Mouse (Mus musculus) intestine, embryonic 16.5 days (tissue): Measurements from ENCODE around the gene Fxyd2. TPM values are rescaled to one million over a fixed set of nuclear protein-coding genes. Genes with fewer than 3 reads are reported as not detected.

Experiments used
- ATAC-seq: fragments of 200-750 bp; cut with Nextera tagmentation; 2 replicates; pipeline ENCODE4 v1.8.0; 2017; ENCODE audit warnings: moderate TSS enrichment, moderate library complexity
- H3K27ac ChIP-seq: fragments of 300-500 bp; sonication (generic); 2 replicates; pipeline ENCODE4 v1.5.1; 2014; ENCODE audit warnings: mild to moderate bottlenecking, low read length
- H3K27me3 ChIP-seq: fragments of 300-500 bp; sonication (generic); replicated peaks from 2 replicates; pipeline ENCODE4 v1.6.1; 2014; ENCODE audit warnings: low read length, control low read depth, mixed read lengths; ENCODE audit not compliant: control insufficient read depth, insufficient read depth
- H3K36me3 ChIP-seq: fragments of 300-500 bp; sonication (generic); 2 replicates; pipeline ENCODE4 v1.6.1; 2014; ENCODE audit warnings: low read length, control low read depth; ENCODE audit not compliant: control insufficient read depth, insufficient read depth
- H3K4me1 ChIP-seq: fragments of 300-500 bp; sonication (generic); 2 replicates; pipeline ENCODE4 v1.6.1; 2014; ENCODE audit warnings: low read length, control low read depth, mixed read lengths; ENCODE audit not compliant: control insufficient read depth, insufficient read depth
- H3K4me2 ChIP-seq: fragments of 300-500 bp; sonication (generic); 2 replicates; pipeline ENCODE4 v1.6.1; 2014; ENCODE audit warnings: low read depth, low read length, control low read depth
- H3K4me3 ChIP-seq: fragments of 300-500 bp; sonication (generic); 2 replicates; pipeline ENCODE4 v1.5.1; 2014; ENCODE audit warnings: mild to moderate bottlenecking, low read length
- H3K9ac ChIP-seq: fragments of 300-500 bp; sonication (generic); 2 replicates; pipeline ENCODE4 v1.6.1; 2014; ENCODE audit warnings: low read depth, low read length
- H3K9me3 ChIP-seq: fragments of 300-500 bp; sonication (generic); 2 replicates; pipeline ENCODE4 v1.6.1; 2016; ENCODE audit warnings: low read length, control low read depth; ENCODE audit not compliant: control insufficient read depth
- WGBS: fragments of 180-500 bp; shearing (Covaris S2); extraction: QIAGEN DNeasy Blood & Tissue Kit; methylation state at CpG from one replicate; pipeline ENCODE4 v1.1.7; 2014; 5-methylcytosine and 5-hydroxymethylcytosine counted together
- polyA plus RNA-seq: library from polyadenylated mRNA; unstranded; fragments of >200 nt; fragmentation: Nextera tagmentation; extraction: Ambion mirVana; gene quantifications from 2 replicates; pipeline ENCODE4 v1.2.1, GENCODE M21; 2015

Fxyd2 gene
- polyA plus RNA-seq, 1 experiment from 2014 or later, result 2.2 TPM

DNA sequence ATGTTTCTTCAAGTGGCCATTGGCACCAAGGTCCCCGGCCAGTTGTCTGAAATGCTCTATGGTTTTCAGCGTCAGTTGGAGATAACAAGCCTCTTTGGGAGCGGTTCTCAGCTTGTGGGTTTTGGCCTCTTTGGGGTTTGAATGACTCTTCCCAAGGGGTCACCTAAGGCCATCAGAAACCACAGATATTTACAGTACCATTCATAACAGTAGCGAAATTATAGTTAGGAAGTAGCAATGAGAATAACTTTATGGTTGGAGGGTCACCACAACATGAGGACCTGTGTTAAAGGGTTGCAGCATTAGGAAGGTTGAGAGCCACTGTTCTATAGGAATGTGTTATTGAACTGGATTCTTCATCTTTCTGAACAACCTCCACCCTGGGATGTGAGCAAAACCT lies 51.9 kb downstream of the Fxyd2 start:
- Histone ChIP-seq H3K9me3 (no peaks in the 10 kb centered on the region), H3K36me3 (no peaks in the 10 kb centered on the region), H3K4me3 (no peak overlapping the region), H3K9ac (no peak overlapping the region), H3K27me3 (no peaks in the 10 kb centered on the region), H3K4me2 (no peak overlapping the region), H3K4me1 (no peaks in the 10 kb centered on the region), H3K27ac (no peak overlapping the region)
- WGBS, result 93% methylated on average over 4 of the region's 4 CpGs
- no peak for ATAC-seq

DNA sequence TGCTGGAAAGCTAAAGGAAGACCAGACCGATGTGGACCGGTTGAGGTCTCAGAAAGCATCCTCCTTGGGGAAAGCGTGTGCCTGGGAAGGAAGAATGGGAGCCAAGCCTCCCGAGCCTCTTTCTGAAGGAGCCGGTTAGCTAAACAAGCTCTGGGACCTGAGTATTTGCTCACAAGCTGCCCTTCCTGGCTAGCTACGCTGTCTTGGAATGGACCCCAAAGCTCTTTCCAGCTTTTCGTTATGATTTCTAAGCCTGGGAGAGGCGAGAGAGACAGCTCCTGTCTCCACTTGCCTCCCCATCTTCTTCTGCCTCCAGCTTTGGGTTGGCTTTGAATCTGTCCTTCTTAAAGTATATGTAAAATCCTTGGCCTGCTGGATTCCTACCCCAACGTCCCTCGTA lies 54.6 kb downstream of the Fxyd2 start:
- Histone ChIP-seq H3K9me3 (no peaks in the 10 kb centered on the region), H3K4me3 (no peak overlapping the region), H3K9ac (no peak overlapping the region), H3K4me1 (no peaks in the 10 kb centered on the region), H3K36me3 (no peaks in the 10 kb centered on the region), H3K27ac (no peak overlapping the region), H3K27me3 (no peaks in the 10 kb centered on the region), H3K4me2 (no peak overlapping the region)
- no peak for ATAC-seq
- 82% methylated on average over 10 of the region's 10 CpGs for WGBS

DNA sequence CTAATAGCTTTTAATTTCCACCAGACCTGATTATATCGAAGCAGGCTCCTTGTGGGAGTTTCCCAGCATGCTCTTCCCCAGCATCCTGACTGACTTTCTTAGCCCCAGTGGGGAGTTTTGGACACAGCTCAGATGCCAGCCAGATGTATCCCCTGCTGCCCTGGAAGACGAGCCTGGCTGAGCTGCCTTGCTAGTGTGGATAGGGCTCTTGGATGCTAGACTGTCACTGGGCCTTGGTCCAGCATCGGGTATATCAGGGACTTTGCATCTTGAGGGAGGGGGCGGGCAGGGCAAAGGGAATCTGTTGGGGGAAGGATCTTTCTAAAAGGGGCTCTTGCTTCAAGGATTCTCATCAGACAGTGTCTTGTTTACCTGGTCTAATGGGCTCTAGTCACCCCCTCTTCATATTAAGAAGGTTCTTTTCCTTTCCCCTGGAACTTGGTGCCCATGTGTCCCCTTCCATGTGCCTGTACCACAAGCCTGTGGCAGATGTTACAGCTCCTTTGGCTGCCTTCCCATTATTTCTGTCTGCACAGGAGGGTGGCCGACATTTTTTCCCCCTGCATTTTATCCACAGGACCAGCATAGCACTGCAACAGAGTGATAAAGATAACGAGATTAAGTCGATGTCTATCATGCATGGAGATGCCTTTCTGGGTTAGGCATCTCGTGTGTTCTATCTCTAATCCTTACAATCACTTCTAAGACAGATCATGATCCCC lies 55.6 kb downstream of the Fxyd2 start:
- Histone ChIP-seq H3K4me2 (no peak overlapping the region), H3K4me1 (no peaks in the 10 kb centered on the region), H3K9ac (no peak overlapping the region), H3K27ac (no peak overlapping the region), H3K36me3 (no peaks in the 10 kb centered on the region), H3K9me3 (no peaks in the 10 kb centered on the region), H3K4me3 (no peak overlapping the region), H3K27me3 (no peaks in the 10 kb centered on the region)
- 74% methylated on average over 8 of the region's 8 CpGs for WGBS
- ATAC-seq, result no peak

DNA sequence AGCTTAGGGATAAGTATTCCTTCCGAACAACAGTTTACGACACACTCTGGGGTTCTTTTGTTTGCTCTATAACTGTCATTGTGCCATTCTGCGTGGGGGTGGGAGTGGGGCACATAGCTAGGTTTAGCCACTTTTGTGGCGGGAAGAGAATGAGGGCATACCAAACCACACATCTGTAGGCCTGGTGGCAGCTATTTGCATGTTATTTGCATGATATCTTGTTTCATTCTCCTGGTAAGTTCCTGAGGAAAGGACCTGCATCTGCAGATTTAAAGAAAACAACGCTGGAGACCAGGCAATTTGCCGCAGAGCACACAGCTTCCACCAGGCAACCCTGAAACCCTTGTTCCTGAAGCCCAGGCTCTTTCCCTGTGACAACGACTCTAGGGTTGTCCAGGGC lies 57.7 kb downstream of the Fxyd2 start:
- no peaks in the 10 kb centered on the region for H3K4me1 ChIP-seq
- no peak overlapping the region for H3K27ac ChIP-seq
- H3K27me3 ChIP-seq, result no peaks in the 10 kb centered on the region
- no peak for ATAC-seq
- H3K36me3 ChIP-seq, result no peaks in the 10 kb centered on the region
- H3K4me3 ChIP-seq, result no peak overlapping the region
- no peak overlapping the region for H3K4me2 ChIP-seq
- H3K9me3 ChIP-seq, result no peaks in the 10 kb centered on the region
- WGBS, result 33% methylated on average over 7 of the region's 7 CpGs
- H3K9ac ChIP-seq, result no peak overlapping the region

DNA sequence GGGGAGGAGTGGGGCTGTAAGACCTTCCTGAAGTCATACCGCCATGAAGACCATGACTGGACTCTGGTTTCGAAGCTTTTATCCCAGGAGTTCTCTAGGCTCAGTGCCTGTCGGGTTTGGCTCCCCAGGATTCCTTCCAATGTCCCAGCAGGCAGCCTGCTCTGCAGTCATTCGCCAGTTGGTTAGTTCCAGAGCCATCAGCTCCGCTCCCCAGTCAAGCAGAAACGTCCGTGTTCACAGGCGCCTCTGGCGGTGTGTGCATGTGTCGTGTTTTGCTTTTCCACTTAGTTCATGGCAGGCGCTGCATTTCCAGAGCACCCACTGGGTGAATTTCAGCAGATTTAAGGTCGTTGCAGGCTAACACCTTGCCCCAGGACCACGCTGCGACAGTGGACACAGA lies 58.9 kb downstream of the Fxyd2 start:
- 73% methylated on average over 14 of the region's 14 CpGs for WGBS
- ATAC-seq, result no peak
- Histone ChIP-seq H3K4me1 (no peaks in the 10 kb centered on the region), H3K27ac (no peak overlapping the region), H3K36me3 (no peaks in the 10 kb centered on the region), H3K4me2 (no peak overlapping the region), H3K4me3 (no peak overlapping the region), H3K9ac (no peak overlapping the region), H3K9me3 (no peaks in the 10 kb centered on the region), H3K27me3 (no peaks in the 10 kb centered on the region)

Other genes with a start within 250 kb of the Fxyd2 start
- gene BC049352, start 217.7 kb upstream of the Fxyd2 start, polyA plus RNA-seq, result 0.15 and 0.36 TPM in 2 replicates
- 45.2 and 46.2 TPM in 2 replicates for gene Tmprss4, start 195.6 kb upstream of the Fxyd2 start, polyA plus RNA-seq
- gene Il10ra, start 130.5 kb upstream of the Fxyd2 start, polyA plus RNA-seq, result 1.1 and 1.2 TPM in 2 replicates
- 0.21 and 0.51 TPM in 2 replicates for gene Tmprss13, start 80.6 kb upstream of the Fxyd2 start, polyA plus RNA-seq
- gene Fxyd6, start 29.5 kb upstream of the Fxyd2 start, polyA plus RNA-seq, result 65.8 and 66.7 TPM in 2 replicates
- gene Dscaml1, start 27.0 kb downstream of the Fxyd2 start, polyA plus RNA-seq, result 0.29 and 0.33 TPM in 2 replicates